Mouse (Mus musculus) G1E (cell line): ENCODE measurements around the gene Col4a3. TPM values are rescaled to one million over a fixed set of nuclear protein-coding genes. Genes with fewer than 3 reads are reported as not detected.

ENCODE experiments used
- ATAC-seq: 2 replicates; pipeline ENCODE4 v1.8.0; 2016; ENCODE audit warnings: mild to moderate bottlenecking; ENCODE audit not compliant: insufficient number of reproducible peaks, poor library complexity, low FRiP score, severe bottlenecking; ENCODE audit errors: extremely low read depth
- DNase-seq: peaks from one replicate; pipeline ENCODE4 v3.0.0; 2012; ENCODE audit warnings: low spot score
- H3K27me3 ChIP-seq: 2 replicates; pipeline ENCODE4 v1.6.1; 2012; ENCODE audit warnings: mild to moderate bottlenecking, low read length, inconsistent platforms; ENCODE audit not compliant: insufficient read depth
- H3K36me3 ChIP-seq: replicated peaks from 2 replicates; pipeline ENCODE3; 2012; ENCODE audit warnings: mild to moderate bottlenecking, inconsistent platforms
- H3K4me1 ChIP-seq: 2 replicates; pipeline ENCODE4 v1.6.1; 2012; ENCODE audit warnings: low read depth, low read length, inconsistent platforms, mixed read lengths; ENCODE audit not compliant: insufficient read depth
- H3K4me3 ChIP-seq: 2 replicates; pipeline ENCODE4 v1.5.1; 2012; ENCODE audit warnings: low read depth, mild to moderate bottlenecking, inconsistent platforms, low read length, moderate library complexity, mixed read lengths
- H3K9me3 ChIP-seq: replicated peaks from 2 replicates; pipeline ENCODE4 v1.6.1; 2012; ENCODE audit warnings: inconsistent platforms
- CTCF ChIP-seq: IDR thresholded peaks from 2 replicates; pipeline ENCODE4 v1.5.1; 2012; ENCODE audit warnings: low read depth, low read length, inconsistent platforms, mixed read lengths
- GATA1 ChIP-seq: IDR thresholded peaks from 2 replicates; pipeline ENCODE4 v1.6.1; 2012; ENCODE audit warnings: borderline replicate concordance, low read length, inconsistent platforms, mixed read lengths
- GATA2 ChIP-seq: IDR thresholded peaks from 2 replicates; pipeline ENCODE4 v1.6.1; 2012; ENCODE audit warnings: low read depth, low read length, inconsistent platforms, borderline replicate concordance
- POLR2AphosphoS5 ChIP-seq: IDR thresholded peaks from 2 replicates; pipeline ENCODE4 v1.6.1; 2012; ENCODE audit warnings: low read depth, low read length, inconsistent platforms; ENCODE audit not compliant: insufficient replicate concordance
- TAL1 ChIP-seq: conservative IDR thresholded peaks from 2 replicates; pipeline ENCODE4 v1.6.1; 2012; ENCODE audit warnings: low read depth, low read length, inconsistent platforms, mixed read lengths
- polyA plus RNA-seq: library from polyadenylated mRNA; stranded (reverse); fragments of >175 nt; gene quantifications from 2 replicates; pipeline ENCODE4 v1.2.3, GENCODE M21; 2012
- total RNA-seq, 2 experiments: library from RNA; stranded (forward) in 1 of 2; stranded (reverse) in 1 of 2; fragments of 200-1000 nt in 1 of 2; fragments of >200 nt in 1 of 2; fragmentation: Nextera tagmentation in 1 of 2; gene quantifications; 2 replicates each; pipeline ENCODE4 v1.2.3; 2014 to 2017

Gene Col4a3
- total and polyA plus RNA-seq, 3 experiments: 6.1 to 21.2 (median 6.4) TPM

- no peak overlapping the region for H3K4me3 ChIP-seq
- no peak for TF ChIP-seq GATA2
- no peak for TF ChIP-seq GATA1
- TF ChIP-seq CTCF: no peak
- no peak for TF ChIP-seq POLR2AphosphoS5
- no peak for TF ChIP-seq TAL1
- no peak for ATAC-seq
Measured at GRCm38 (mm10) chr1:82618592-82618991, 31.9 kb downstream of the Col4a3 start.

GRCm38 (mm10) chr1:82619981-82620380 is 33.3 kb downstream of the Col4a3 start:
- no peak for TF ChIP-seq POLR2AphosphoS5
- no peak for TF ChIP-seq TAL1
- no peak for TF ChIP-seq CTCF
- no peak for TF ChIP-seq GATA2
- TF ChIP-seq GATA1: no peak
- peaks cover 12% of the 10 kb centered on the region for H3K4me1 ChIP-seq
- peaks cover 36% of the 10 kb centered on the region for H3K27me3 ChIP-seq
- H3K36me3 ChIP-seq: no peaks in the 10 kb centered on the region
- H3K9me3 ChIP-seq: no peaks in the 10 kb centered on the region
- no peak overlapping the region for H3K4me3 ChIP-seq
- DNase-seq (no peak), ATAC-seq (no peak)

More at GRCm38 (mm10) chr1:82618592-82618991, 31.9 kb downstream of the Col4a3 start:
- 0 out of 2 replicates have a peak, but pooled peaks cover 6% of the 10 kb centered on the region for H3K4me1 ChIP-seq
- no peaks in the 10 kb centered on the region for H3K9me3 ChIP-seq
- peaks cover 40% of the 10 kb centered on the region for H3K27me3 ChIP-seq
- no peak for DNase-seq
- H3K36me3 ChIP-seq: no peaks in the 10 kb centered on the region

- H3K4me3 ChIP-seq: no peak overlapping the region
- no peak for DNase-seq
- ATAC-seq: no peak
Measured at GRCm38 (mm10) chr1:82624934-82625333, 38.2 kb downstream of the Col4a3 start.

GRCm38 (mm10) chr1:82625474-82625873 is 38.8 kb downstream of the Col4a3 start:
- TF ChIP-seq CTCF (no peak), GATA2 (no peak), GATA1 (no peak), POLR2AphosphoS5 (no peak), TAL1 (no peak)
- no peaks in the 10 kb centered on the region for H3K9me3 ChIP-seq
- DNase-seq (no peak), ATAC-seq (peak; percentile 23; the same call in 1 of the 2 replicates)
- H3K4me3 ChIP-seq: no peak overlapping the region
- H3K27me3 ChIP-seq: no peaks in the 10 kb centered on the region
- H3K4me1 ChIP-seq: peaks cover 53% of the 10 kb centered on the region
- no peaks in the 10 kb centered on the region for H3K36me3 ChIP-seq

More at GRCm38 (mm10) chr1:82624934-82625333, 38.2 kb downstream of the Col4a3 start:
- Histone ChIP-seq H3K27me3 (peaks cover 5% of the 10 kb centered on the region), H3K9me3 (no peaks in the 10 kb centered on the region), H3K4me1 (peaks cover 52% of the 10 kb centered on the region), H3K36me3 (no peaks in the 10 kb centered on the region)
- TF ChIP-seq CTCF (no peak), TAL1 (0 out of 2 replicates have a peak, but pooled peaks have one; percentile 25)

- no peaks in the 10 kb centered on the region for H3K36me3 ChIP-seq
- no peaks in the 10 kb centered on the region for H3K9me3 ChIP-seq
- ATAC-seq: no peak; the same call in none of the 2 replicates
- H3K4me1 ChIP-seq: peaks cover 60% of the 10 kb centered on the region
- H3K27me3 ChIP-seq: peaks cover 1% of the 10 kb centered on the region; the same call in 1 of the 2 replicates
- no peak for TF ChIP-seq POLR2AphosphoS5
- TF ChIP-seq GATA2: no peak
- no peak for TF ChIP-seq GATA1
- TF ChIP-seq TAL1: peak; percentile 69
- H3K4me3 ChIP-seq: no peak overlapping the region; the same call in 1 of the 2 replicates
- DNase-seq: no peak
Measured at GRCm38 (mm10) chr1:82627652-82628051, 40.9 kb downstream of the Col4a3 start.

- no peak overlapping the region for H3K4me3 ChIP-seq
- ATAC-seq (no peak), DNase-seq (no peak)
- H3K36me3 ChIP-seq: no peaks in the 10 kb centered on the region
- no peak for TF ChIP-seq TAL1
- TF ChIP-seq POLR2AphosphoS5: no peak
- TF ChIP-seq GATA1: no peak
- TF ChIP-seq GATA2: no peak
- no peak for TF ChIP-seq CTCF
- no peaks in the 10 kb centered on the region for H3K9me3 ChIP-seq
- H3K27me3 ChIP-seq: peaks cover 5% of the 10 kb centered on the region; the same call in 1 of the 2 replicates
- peaks cover 58% of the 10 kb centered on the region for H3K4me1 ChIP-seq
Measured at GRCm38 (mm10) chr1:82629495-82629894, 42.8 kb downstream of the Col4a3 start.

GRCm38 (mm10) chr1:82631169-82631792 is 44.6 kb downstream of the Col4a3 start:
- peaks cover 51% of the 10 kb centered on the region for H3K4me1 ChIP-seq
- DNase-seq (no peak), ATAC-seq (no peak)
- no peak overlapping the region for H3K4me3 ChIP-seq
- TF ChIP-seq TAL1 (no peak), POLR2AphosphoS5 (no peak), GATA2 (no peak), GATA1 (no peak), CTCF (no peak)
- no peaks in the 10 kb centered on the region for H3K9me3 ChIP-seq
- H3K27me3 ChIP-seq: peaks cover 5% of the 10 kb centered on the region; the same call in 1 of the 2 replicates
- no peaks in the 10 kb centered on the region for H3K36me3 ChIP-seq
